Mouse (Mus musculus) left cerebral cortex, adult 8-10 months (tissue): ENCODE measurements around the gene Fads2. TPM values are rescaled to one million over a fixed set of nuclear protein-coding genes. Genes with fewer than 3 reads are reported as not detected.
A peak's percentile ranks its signal among the peaks of the same experiment; 100 is the strongest.
"Not testable (repeated sequence)": the region's sequence is repeated elsewhere in the genome, so short reads cannot be mapped to it uniquely, and the experiment has no call there.

Experiments used
- DNase-seq, 2 experiments: peaks; one replicate each; pipeline ENCODE4 v3.0.0; 2022; ENCODE audit warnings: low spot score in 2 of 2
- total RNA-seq, 4 experiments: library from RNA; stranded (reverse); gene quantifications; 2 replicates each; pipeline ENCODE4 v1.2.4; 2022

Fads2 gene
- 100 to 1,000 TPM; 123 to 134 (median 128) TPM for total RNA-seq

GRCm38 (mm10) chr19:10101341-10102053 is at the start of gene Fads2:
Gene Fads2 (minus strand): TSS chr19:10101746.
- peak; percentile 68 to 88 for DNase-seq

DNA sequence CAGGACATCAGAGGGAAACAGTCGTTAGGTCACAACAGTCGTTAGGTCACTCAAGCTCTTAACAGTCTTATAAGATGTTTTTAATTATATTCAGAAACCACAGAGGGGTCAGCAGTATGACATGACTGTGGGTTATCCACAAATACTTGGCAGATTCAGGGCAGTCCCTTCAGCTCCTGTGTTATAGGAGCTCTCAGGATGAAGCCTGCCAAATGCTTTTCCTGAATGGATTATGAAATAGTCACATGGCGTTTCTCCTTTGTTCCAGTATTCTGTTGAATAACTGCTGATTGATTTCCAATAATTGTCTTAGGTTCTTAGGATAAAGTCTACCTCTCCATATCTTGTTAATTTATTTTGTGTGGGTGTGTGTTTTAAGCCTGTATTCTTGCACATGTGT is 47.6 kb upstream of the Fads2 start:
- DNase-seq: no peak

DNA sequence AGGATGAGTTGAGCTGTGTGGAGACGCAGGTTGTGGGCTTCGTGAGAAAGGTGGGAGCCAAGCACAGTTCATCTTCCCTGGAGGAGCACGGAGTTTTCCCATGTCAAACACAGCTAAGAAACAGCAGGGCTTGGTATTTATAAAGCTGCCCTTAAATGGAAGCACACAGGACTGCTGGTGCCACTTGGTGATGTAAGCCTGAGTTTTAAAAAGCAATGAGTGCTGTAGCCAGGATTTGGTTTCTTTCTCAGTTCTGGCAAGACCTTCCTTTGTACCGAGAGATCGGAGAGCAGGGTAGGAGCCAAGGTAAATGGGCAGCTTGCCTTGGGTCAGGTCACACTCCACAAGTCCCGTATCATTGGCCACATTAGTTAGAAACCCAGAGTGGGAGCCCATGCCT is 47.0 kb upstream of the Fads2 start:
- DNase-seq: no peak

- no peak for DNase-seq
These were observed 42.9 kb upstream of the Fads2 start for GRCm38 (mm10) chr19:10144464-10144863.

- DNase-seq: no peak
These were observed 42.1 kb upstream of the Fads2 start for GRCm38 (mm10) chr19:10143667-10144066.

DNA sequence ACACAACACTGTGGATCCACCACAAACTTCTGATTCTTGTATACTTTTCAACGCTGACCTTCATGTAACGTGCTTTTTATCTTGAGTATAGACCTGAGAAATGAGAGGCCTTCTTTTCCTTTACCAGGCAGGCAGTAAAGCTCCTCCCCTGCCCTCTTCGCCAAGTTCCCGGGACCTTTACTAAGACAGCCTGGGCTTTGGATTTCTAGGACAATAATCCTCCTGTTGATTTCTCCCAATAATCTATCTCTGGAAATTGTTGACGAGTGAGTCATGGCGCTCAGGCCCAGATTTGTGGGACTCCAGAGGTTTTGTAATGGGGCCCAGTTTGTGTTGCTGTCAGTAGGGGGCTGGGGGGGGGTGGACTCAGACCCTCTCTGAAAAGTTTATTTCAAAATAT is 38.2 kb upstream of the Fads2 start:
- DNase-seq: no peak

GRCm38 (mm10) chr19:10137423-10137822 is 35.9 kb upstream of the Fads2 start:
- DNase-seq: no peak

DNA sequence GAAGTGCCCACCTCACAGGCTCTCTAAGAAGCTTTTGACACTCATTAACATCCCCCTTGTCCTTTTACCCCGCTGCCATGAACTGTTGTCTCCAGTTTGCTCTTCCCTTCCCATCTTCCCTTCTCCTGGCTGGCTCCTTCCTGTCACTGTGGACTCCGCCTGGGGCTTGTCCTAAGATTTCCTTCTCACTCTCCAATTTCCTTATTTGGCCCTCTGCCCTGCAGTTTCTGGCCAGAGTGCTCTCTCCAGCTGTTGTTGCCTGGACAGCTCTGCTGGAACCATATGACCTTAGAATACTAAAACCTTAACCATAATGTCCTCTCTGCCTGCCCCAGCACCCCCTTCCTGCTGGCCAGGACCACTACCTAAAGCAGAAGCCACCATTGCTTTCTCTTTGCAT is 33.1 kb upstream of the Fads2 start:
- no peak for DNase-seq

- DNase-seq: not testable (repeated sequence)
These were observed 28.0 kb upstream of the Fads2 start for GRCm38 (mm10) chr19:10129547-10129946.

DNA sequence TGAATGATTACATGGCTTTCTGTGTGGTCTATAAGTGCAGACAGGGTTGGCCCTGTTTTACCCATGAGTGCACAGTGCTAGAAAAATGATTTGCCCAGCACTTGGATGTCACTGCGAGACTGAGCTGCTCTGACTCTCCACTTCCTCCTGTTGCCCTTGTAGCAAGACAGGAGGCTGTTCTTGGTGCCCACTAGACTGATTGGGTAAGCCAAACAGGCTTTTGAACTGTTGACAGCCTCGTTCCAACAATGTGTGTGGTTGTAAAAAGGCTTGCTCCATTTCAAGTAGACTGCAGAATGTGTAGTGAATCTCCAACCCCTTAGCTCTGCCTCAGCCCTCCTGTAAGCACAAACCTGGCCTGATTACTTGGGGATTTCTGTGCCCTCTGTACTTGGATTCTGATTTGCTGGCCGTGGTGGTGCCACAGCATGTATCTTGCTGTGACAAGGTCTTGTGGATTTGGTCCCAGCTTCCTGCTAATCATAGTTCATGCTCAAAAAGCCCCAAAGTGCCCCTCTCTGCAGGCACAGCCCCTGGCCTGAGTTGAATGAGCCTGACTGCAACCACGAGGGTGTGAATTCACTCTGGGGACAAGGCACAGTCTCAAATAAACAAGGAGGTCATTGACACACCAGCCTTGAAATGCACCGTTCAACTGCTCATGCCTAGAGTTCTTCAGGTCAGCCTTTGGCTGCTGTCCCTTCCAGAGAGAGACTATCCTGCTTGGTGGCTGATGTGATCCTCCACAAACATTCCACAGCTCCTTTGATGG is 25.1 kb upstream of the Fads2 start:
- no peak for DNase-seq

DNA sequence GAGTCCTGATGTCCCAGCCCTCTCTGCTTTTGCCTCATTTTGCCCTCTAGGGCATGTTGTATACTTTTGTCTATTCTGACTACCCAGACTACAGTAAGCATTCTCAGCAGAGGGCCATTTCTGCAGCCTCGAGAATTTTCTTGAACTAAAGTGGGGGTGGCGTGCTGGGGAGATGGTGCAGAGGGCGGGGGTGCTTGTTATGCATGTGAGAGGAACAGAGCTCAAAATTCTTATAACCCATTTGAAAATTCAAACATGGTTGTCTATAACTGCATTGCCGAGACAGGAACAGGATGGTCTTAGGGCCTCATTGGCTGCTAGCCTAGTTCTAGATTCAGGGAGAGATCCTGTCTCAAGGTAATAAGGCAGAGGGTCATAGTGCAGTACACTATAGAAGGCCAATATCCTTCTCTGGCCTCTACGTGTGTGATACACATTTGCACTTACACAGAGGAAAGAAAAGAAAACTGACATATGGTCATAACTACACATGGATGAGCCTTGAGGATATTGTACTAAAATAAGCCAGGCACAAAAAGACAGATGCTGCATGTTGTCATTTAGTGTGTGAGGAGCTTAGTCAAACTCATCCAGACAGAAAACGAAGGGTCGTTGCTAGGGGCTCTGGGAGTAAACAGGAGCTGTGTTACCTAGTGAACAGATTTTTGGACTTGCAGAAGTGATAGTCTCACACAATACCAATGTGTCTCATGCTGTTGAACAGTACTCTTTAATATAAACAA is 22.5 kb upstream of the Fads2 start:
- no peak for DNase-seq

DNA sequence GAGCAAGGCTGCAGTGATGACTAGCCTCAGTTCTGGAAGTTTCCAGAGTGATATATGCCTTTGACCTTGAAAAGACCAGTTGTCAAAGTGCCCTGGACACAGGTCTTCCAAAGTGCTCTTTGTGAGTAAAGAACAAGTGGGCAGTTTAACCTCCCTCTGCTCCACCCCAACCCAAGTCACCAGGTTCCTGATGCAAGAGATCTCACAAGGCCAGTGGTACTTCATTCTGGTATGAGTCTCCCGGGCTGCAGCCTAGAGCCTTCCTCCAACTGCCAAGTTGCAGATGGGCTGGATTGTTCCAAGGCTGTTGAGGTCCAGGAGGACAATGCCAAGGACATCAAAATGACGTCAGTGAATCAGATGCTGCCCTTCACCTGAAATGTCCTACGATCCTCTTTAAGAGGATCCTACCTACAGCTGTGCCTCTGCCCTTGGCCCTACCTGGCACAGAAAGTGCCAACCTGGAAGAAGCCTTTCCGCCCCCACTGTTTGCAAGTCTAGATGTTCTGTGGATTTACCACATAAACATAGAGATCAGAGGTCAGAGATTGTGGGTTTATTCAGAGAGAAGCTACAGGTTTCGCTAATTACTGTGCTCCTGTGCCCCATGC is 20.6 kb upstream of the Fads2 start:
- DNase-seq: no peak

- no peak for DNase-seq
These were observed 15.1 kb upstream of the Fads2 start for GRCm38 (mm10) chr19:10116641-10117040.

- DNase-seq: no peak
These were observed 14.0 kb upstream of the Fads2 start for GRCm38 (mm10) chr19:10115373-10116158.

GRCm38 (mm10) chr19:10112956-10113355 is 11.4 kb upstream of the Fads2 start:
- no peak for DNase-seq

DNA sequence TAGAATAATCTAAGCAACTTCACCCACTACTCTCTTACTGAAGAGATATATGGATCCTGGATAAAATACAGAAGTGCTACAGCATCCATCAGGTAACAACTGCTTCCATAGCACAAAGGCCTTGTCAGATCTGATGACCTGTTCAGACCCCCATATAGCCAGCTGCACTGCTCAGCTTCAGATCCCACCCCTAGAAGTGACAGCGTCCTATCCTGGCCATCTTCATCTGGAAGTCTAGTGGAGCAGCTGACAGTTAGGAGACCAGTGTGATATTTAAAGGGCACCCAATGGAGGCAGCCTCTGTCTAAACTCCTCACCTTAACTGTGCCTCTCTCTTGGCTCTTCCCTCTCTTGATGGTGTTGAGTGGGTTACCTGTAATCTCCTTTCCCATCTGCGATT is 7.1 kb upstream of the Fads2 start:
- DNase-seq: no peak

DNA sequence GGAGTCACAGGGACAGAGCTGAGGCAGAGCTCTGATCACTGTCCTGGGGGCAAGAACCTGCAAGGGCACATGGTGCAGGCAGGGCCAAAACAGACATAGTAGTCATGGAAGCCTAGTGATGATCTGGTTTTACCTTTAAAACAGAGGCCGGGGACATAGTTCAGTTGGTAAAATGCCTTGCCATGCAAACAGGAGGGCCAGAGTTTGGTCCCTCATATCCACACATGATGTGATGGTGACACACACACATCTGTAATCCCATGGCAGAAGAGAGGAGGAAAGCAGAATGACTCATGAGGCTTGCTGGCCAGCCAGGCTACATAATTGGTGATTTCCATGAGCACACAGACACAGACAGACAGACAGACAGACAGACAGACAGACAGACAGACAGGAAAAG is 6.6 kb upstream of the Fads2 start:
- DNase-seq: no peak

DNA sequence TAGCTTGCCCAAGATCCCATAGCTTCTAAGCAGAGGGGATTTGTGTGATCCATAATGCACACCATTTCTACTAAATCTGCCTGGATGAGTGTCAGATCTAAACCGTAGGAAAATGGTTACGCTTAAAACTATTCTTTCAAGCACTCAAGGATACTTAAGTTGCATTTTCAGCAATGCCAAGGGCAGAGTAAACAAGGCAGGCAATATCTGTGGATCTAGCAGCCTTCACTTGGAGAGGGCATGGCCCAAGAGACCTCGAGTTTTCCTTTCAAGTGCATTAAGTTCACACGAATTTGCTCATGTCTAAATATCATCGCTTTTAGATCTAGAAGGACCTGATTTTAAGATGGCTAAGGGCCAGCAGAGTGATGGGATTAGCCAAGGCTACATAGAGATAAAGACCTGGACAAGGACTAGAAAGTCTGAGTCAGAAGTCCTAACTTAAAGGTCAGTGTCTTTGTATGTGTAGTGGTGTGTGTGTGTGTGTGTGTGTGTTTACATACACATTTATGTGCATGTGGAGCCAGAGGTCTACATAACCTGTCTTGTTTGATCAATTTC is 5.6 kb upstream of the Fads2 start:
- no peak for DNase-seq

DNA sequence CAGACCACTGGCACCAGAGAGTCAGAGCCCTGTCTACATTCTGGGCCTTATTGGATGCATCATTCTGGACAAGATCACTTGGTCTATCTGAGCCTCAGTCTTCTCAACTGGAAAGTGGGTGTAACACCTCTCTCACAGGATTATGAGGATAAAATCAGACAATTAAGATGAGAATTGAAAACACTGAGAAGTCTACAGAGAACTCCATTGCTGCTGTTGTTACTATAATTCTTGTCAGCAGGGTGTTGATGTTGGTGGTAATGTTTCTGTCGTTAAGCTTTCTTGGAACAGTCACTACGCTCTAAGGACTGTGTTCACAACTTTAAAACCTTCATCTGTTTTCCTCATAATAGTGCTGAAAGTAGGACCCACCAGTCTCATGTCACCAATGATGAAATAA is 5.1 kb upstream of the Fads2 start:
- DNase-seq: no peak

DNA sequence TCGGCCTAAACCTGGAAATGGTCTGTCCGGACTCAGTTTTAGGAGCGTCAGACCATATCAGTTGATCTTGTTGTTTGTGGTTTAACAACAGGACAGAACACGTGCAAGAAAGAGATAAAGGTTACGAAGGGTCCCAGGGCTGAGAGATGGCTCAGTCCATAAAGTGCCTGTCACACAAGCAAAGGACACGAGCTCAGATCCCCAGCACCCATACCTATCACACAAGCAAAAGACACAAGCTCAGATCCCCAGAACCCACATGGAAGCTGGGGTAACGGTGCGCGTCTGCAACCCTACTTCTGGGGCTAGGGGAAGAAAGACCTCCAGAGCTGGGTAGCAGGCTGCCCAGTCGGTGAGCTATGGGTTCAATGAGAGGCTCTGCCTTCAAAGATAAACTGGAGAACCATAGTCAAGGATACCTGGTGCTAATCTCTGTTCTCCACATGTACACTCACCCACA is 3.5 kb upstream of the Fads2 start:
- DNase-seq: no peak

GRCm38 (mm10) chr19:10104234-10104633 is 2.7 kb upstream of the Fads2 start:
- DNase-seq: no peak
